Mouse (Mus musculus): ENCODE measurements around the gene Ankrd44.

Gene Ankrd44

GRCm38 (mm10) chr1:54600275-54600674 lies 325.9 kb downstream of the Ankrd44 start:
- DNase-seq, result no peak

- DNase-seq, result no peak
Observed at GRCm38 (mm10) chr1:54597594-54598217, 328.5 kb downstream of the Ankrd44 start.

GRCm38 (mm10) chr1:54596151-54596550 lies 330.0 kb downstream of the Ankrd44 start:
- no peak for DNase-seq

All from heart, adult 11 months (tissue).